Mouse (Mus musculus): ENCODE data around the gene Khnyn. TPM values are rescaled to one million over a fixed set of nuclear protein-coding genes. Genes with fewer than 3 reads are reported as not detected.
A peak's percentile ranks its signal among the peaks of the same experiment; 100 is the strongest.

The Khnyn gene
- polyA plus RNA-seq, 1 experiment from 2014 or later: 25.5 TPM

GRCm38 (mm10) chr14:55877469-55878315 lies 7.1 kb upstream of the Khnyn start:
- Histone ChIP-seq H3K4me3 (peak overlapping the region; percentile 10; the same call in 1 of the 2 replicates), H3K9me3 (no peaks in the 10 kb centered on the region), H3K4me1 (peaks cover 36% of the 10 kb centered on the region), H3K27me3 (no peaks in the 10 kb centered on the region), H3K36me3 (peaks cover 8% of the 10 kb centered on the region), H3K9ac (peak overlapping the region; percentile 13; the same call in 1 of the 2 replicates), H3K4me2 (replicated peaks) (peak overlapping the region; percentile 52), H3K27ac (peak overlapping the region; percentile 75)
- ATAC-seq (ENCODE audit: low FRiP score, low read depth): no peak
- WGBS: 6% methylated on average over 14 of the region's 14 CpGs

GRCm38 (mm10) chr14:55878316-55878940 lies 6.3 kb upstream of the Khnyn start:
- H3K4me2 ChIP-seq (replicated peaks): peak overlapping the region; percentile 52
- no peak overlapping the region for H3K9ac ChIP-seq
- H3K27me3 ChIP-seq: no peaks in the 10 kb centered on the region
- H3K36me3 ChIP-seq: peaks cover 1% of the 10 kb centered on the region; the same call in 1 of the 2 replicates
- no peaks in the 10 kb centered on the region for H3K9me3 ChIP-seq
- peaks cover 30% of the 10 kb centered on the region for H3K4me1 ChIP-seq
- 0 out of 2 replicates have a peak overlapping the region, but pooled peaks have one; percentile 10 for H3K4me3 ChIP-seq
- 7% methylated on average over 7 of the region's 7 CpGs for WGBS
- no peak for ATAC-seq (ENCODE audit: low FRiP score, low read depth)
- peak overlapping the region; percentile 75 for H3K27ac ChIP-seq

- H3K4me1 ChIP-seq: peaks cover 28% of the 10 kb centered on the region
- no peak overlapping the region for H3K27ac ChIP-seq
- no peaks in the 10 kb centered on the region for H3K36me3 ChIP-seq
- no peak overlapping the region for H3K4me3 ChIP-seq
- 50% methylated on average over 1 of the region's 1 CpGs for WGBS
- no peak overlapping the region for H3K9ac ChIP-seq
- no peak overlapping the region for H3K4me2 ChIP-seq (replicated peaks)
- H3K27me3 ChIP-seq: no peaks in the 10 kb centered on the region
- no peak for ATAC-seq (ENCODE audit: low FRiP score, low read depth)
- no peaks in the 10 kb centered on the region for H3K9me3 ChIP-seq
These were observed 5.1 kb upstream of the Khnyn start for GRCm38 (mm10) chr14:55879623-55880022.

- whole genome bisulfite sequencing: 86% methylated on average over 8 of the region's 8 CpGs
- peaks cover 34% of the 10 kb centered on the region for H3K4me1 ChIP-seq
- H3K36me3 ChIP-seq: no peaks in the 10 kb centered on the region
These were observed 3.8 kb upstream of the Khnyn start for GRCm38 (mm10) chr14:55880982-55881381.

GRCm38 (mm10) chr14:55882171-55882641 lies 2.5 kb upstream of the Khnyn start:
- no peaks in the 10 kb centered on the region for H3K9me3 ChIP-seq
- 55% methylated on average over 6 of the region's 6 CpGs for WGBS
- H3K4me1 ChIP-seq: peaks cover 42% of the 10 kb centered on the region
- H3K9ac ChIP-seq: no peak overlapping the region
- no peak overlapping the region for H3K4me3 ChIP-seq
- H3K36me3 ChIP-seq: peaks cover 11% of the 10 kb centered on the region
- no peaks in the 10 kb centered on the region for H3K27me3 ChIP-seq
- H3K27ac ChIP-seq: no peak overlapping the region
- no peak for ATAC-seq (ENCODE audit: low FRiP score, low read depth)
- no peak overlapping the region for H3K4me2 ChIP-seq (replicated peaks)

More at GRCm38 (mm10) chr14:55880982-55881381, 3.8 kb upstream of the Khnyn start:
- no peak overlapping the region for H3K4me2 ChIP-seq (replicated peaks)
- ATAC-seq (ENCODE audit: low FRiP score, low read depth): no peak
- no peak overlapping the region for H3K4me3 ChIP-seq
- no peaks in the 10 kb centered on the region for H3K9me3 ChIP-seq
- H3K27ac ChIP-seq: no peak overlapping the region
- no peaks in the 10 kb centered on the region for H3K27me3 ChIP-seq
- no peak overlapping the region for H3K9ac ChIP-seq

- WGBS: 93% methylated on average over 13 of the region's 13 CpGs
These were observed 1.5 kb upstream of the Khnyn start for GRCm38 (mm10) chr14:55883149-55883661.

GRCm38 (mm10) chr14:55883663-55884062 lies 1.1 kb upstream of the Khnyn start:
- H3K36me3 ChIP-seq: peaks cover 26% of the 10 kb centered on the region
- peaks cover 35% of the 10 kb centered on the region for H3K4me1 ChIP-seq
- no peaks in the 10 kb centered on the region for H3K9me3 ChIP-seq
- 87% methylated on average over 12 of the region's 12 CpGs for WGBS
- H3K4me2 ChIP-seq (replicated peaks): no peak overlapping the region
- peak overlapping the region; percentile 86; the same call in 1 of the 2 replicates for H3K9ac ChIP-seq
- peak overlapping the region; percentile 90; the same call in 1 of the 2 replicates for H3K27ac ChIP-seq
- no peak overlapping the region for H3K4me3 ChIP-seq
- no peak for ATAC-seq (ENCODE audit: low FRiP score, low read depth)
- H3K27me3 ChIP-seq: no peaks in the 10 kb centered on the region

More at GRCm38 (mm10) chr14:55883149-55883661, 1.5 kb upstream of the Khnyn start:
- no peak overlapping the region for H3K27ac ChIP-seq
- H3K4me2 ChIP-seq (replicated peaks): no peak overlapping the region
- no peak for ATAC-seq (ENCODE audit: low FRiP score, low read depth)
- peaks cover 21% of the 10 kb centered on the region for H3K36me3 ChIP-seq
- H3K4me3 ChIP-seq: no peak overlapping the region
- H3K9ac ChIP-seq: no peak overlapping the region
- H3K4me1 ChIP-seq: peaks cover 39% of the 10 kb centered on the region
- no peaks in the 10 kb centered on the region for H3K9me3 ChIP-seq
- H3K27me3 ChIP-seq: no peaks in the 10 kb centered on the region

GRCm38 (mm10) chr14:55884166-55884565 lies 581 bp upstream of the Khnyn start, which contains the start of gene Cbln3:
Gene Cbln3 (minus strand): TSS chr14:55884392.
- Histone ChIP-seq H3K9me3 (no peaks in the 10 kb centered on the region), H3K9ac (peak within 1 kb of the TSS; percentile 86), H3K36me3 (peaks cover 31% of the 10 kb centered on the region), H3K4me2 (replicated peaks) (peak within 1 kb of the TSS; percentile 84), H3K27me3 (no peaks in the 10 kb centered on the region), H3K4me1 (peaks cover 34% of the 10 kb centered on the region), H3K27ac (peak within 1 kb of the TSS; percentile 90), H3K4me3 (peak within 1 kb of the TSS; percentile 80)
- WGBS: 45% methylated on average over 4 of the region's 4 CpGs
- 0 out of 2 replicates have a peak, but pooled peaks have one; percentile 14 for ATAC-seq (ENCODE audit: low FRiP score, low read depth)

- under 1% methylated on average over 16 of the region's 30 CpGs for WGBS
These were observed 505 bp downstream of the Khnyn start for GRCm38 (mm10) chr14:55885114-55885790.

GRCm38 (mm10) chr14:55885791-55886271 lies 1.1 kb downstream of the Khnyn start:
- H3K4me3 ChIP-seq: peak overlapping the region; percentile 80
- peak overlapping the region; percentile 84 for H3K4me2 ChIP-seq (replicated peaks)
- peaks cover 34% of the 10 kb centered on the region for H3K4me1 ChIP-seq
- no peaks in the 10 kb centered on the region for H3K27me3 ChIP-seq
- 4% methylated on average over 16 of the region's 16 CpGs for WGBS
- no peak for ATAC-seq (ENCODE audit: low FRiP score, low read depth)
- peak overlapping the region; percentile 86 for H3K9ac ChIP-seq
- H3K9me3 ChIP-seq: no peaks in the 10 kb centered on the region
- peaks cover 47% of the 10 kb centered on the region for H3K36me3 ChIP-seq
- peak overlapping the region; percentile 90 for H3K27ac ChIP-seq

More at GRCm38 (mm10) chr14:55885114-55885790, 505 bp downstream of the Khnyn start:
- Histone ChIP-seq H3K27me3 (no peaks in the 10 kb centered on the region), H3K9ac (peak overlapping the region; percentile 86), H3K4me3 (peak overlapping the region; percentile 80), H3K27ac (peak overlapping the region; percentile 90), H3K4me2 (replicated peaks) (peak overlapping the region; percentile 84), H3K4me1 (peaks cover 34% of the 10 kb centered on the region), H3K36me3 (peaks cover 42% of the 10 kb centered on the region), H3K9me3 (no peaks in the 10 kb centered on the region)
- peak; percentile 62 for ATAC-seq (ENCODE audit: low FRiP score, low read depth)
